Mouse (Mus musculus) ES-Bruce4 (cell line): ENCODE data around the gene Efr3b.

ENCODE experiments used
- CTCF ChIP-seq: IDR thresholded peaks from one replicate; pipeline ENCODE4 v1.8.1; 2011; ENCODE audit warnings: low read depth, low read length
- POLR2A ChIP-seq: IDR thresholded peaks from one replicate; pipeline ENCODE4 v1.8.1; 2011; ENCODE audit warnings: low read length; ENCODE audit not compliant: insufficient read depth

GRCm38 (mm10) chr12:4011715-4012114 is 27.0 kb downstream of the Efr3b start:
- no peak for TF ChIP-seq CTCF
- TF ChIP-seq POLR2A = no peak
